Mouse (Mus musculus) CH12.LX (cell line): ENCODE measurements around the gene Mapkapk5. TPM values are rescaled to one million over a fixed set of nuclear protein-coding genes. Genes with fewer than 3 reads are reported as not detected.

Source experiments
- DNase-seq: peaks from one replicate; pipeline ENCODE4 v3.0.0-alpha.2; 2013; ENCODE audit errors: extremely low read depth
- H3K27ac ChIP-seq: 2 replicates; pipeline ENCODE4 v1.5.1; 2012; ENCODE audit warnings: low read depth, mild to moderate bottlenecking, control low read depth, moderate library complexity; ENCODE audit not compliant: insufficient read depth
- H3K27me3 ChIP-seq: replicated peaks from 2 replicates; pipeline ENCODE3; 2012; ENCODE audit warnings: inconsistent platforms
- H3K36me3 ChIP-seq, 2 experiments: replicated peaks in 1 of 2; 2 replicates each; pipeline versions ENCODE3 to v1.6.1; 2012; ENCODE audit warnings: inconsistent platforms in 1 of 2, low read length in 1 of 2, mild to moderate bottlenecking in 1 of 2, mixed read lengths in 1 of 2, moderate library complexity in 1 of 2; ENCODE audit not compliant: control insufficient read depth in 1 of 2, insufficient read depth in 1 of 2
- H3K4me1 ChIP-seq, 2 experiments: 2 replicates each; pipeline ENCODE4 v1.6.1; 2012; ENCODE audit warnings: inconsistent platforms in 1 of 2, moderate library complexity in 1 of 2; ENCODE audit not compliant: insufficient read depth in 2 of 2, control insufficient read depth in 1 of 2
- H3K4me2 ChIP-seq: 2 replicates; pipeline ENCODE4 v1.6.1; 2012; ENCODE audit warnings: low read depth, mild to moderate bottlenecking, control low read depth; ENCODE audit not compliant: poor library complexity, insufficient read depth, severe bottlenecking
- H3K4me3 ChIP-seq, 3 experiments: fragments of 150-350 bp in 1 of 3; sonication (generic) in 1 of 3; replicated peaks in 1 of 3; 2 replicates each; pipeline versions ENCODE3 to v1.5.1; 2011 to 2012; ENCODE audit warnings: low read depth in 2 of 3, low read length in 2 of 3, mild to moderate bottlenecking in 2 of 3, moderate library complexity in 2 of 3, control low read depth in 1 of 3, improper control_type of control experiment in 1 of 3, inconsistent platforms in 1 of 3, mixed read lengths in 1 of 3; ENCODE audit not compliant: poor library complexity in 1 of 3
- H3K79me2 ChIP-seq: replicated peaks from 2 replicates; pipeline ENCODE4 v1.6.1; 2012; ENCODE audit warnings: mild to moderate bottlenecking, moderate library complexity; ENCODE audit not compliant: control insufficient read depth, poor library complexity, insufficient read depth, severe bottlenecking; ENCODE audit errors: extremely low read depth
- H3K9ac ChIP-seq: 2 replicates; pipeline ENCODE4 v1.6.1; 2012; ENCODE audit warnings: low read depth, mild to moderate bottlenecking, control low read depth, moderate library complexity; ENCODE audit not compliant: insufficient read depth
- H3K9me3 ChIP-seq: replicated peaks from 2 replicates; pipeline ENCODE3; 2012; ENCODE audit warnings: low read length, inconsistent platforms, mixed read lengths
- BHLHE40 ChIP-seq: IDR thresholded peaks from 2 replicates; pipeline ENCODE4 v1.6.1; 2011; ENCODE audit warnings: mild to moderate bottlenecking, low read depth, low read length, improper control_type of control experiment
- CTCF ChIP-seq, 2 experiments: IDR thresholded peaks in 1 of 2; conservative IDR thresholded peaks in 1 of 2; 2 replicates each; pipeline ENCODE4 v1.5.1; 2011 to 2012; ENCODE audit warnings: low read depth in 2 of 2, low read length in 2 of 2, improper control_type of control experiment in 1 of 2, inconsistent platforms in 1 of 2, mild to moderate bottlenecking in 1 of 2, moderate library complexity in 1 of 2
- ELF1 ChIP-seq: IDR thresholded peaks from 2 replicates; pipeline ENCODE4 v1.6.1; 2014; ENCODE audit warnings: low read depth, mild to moderate bottlenecking, inconsistent platforms, low read length, improper control_type of control experiment
- EP300 ChIP-seq: IDR thresholded peaks from 2 replicates; pipeline ENCODE4 v1.6.1; 2011; ENCODE audit warnings: low read length, improper control_type of control experiment
- ETS1 ChIP-seq: conservative IDR thresholded peaks from 2 replicates; pipeline ENCODE4 v1.6.1; 2012; ENCODE audit warnings: low read depth, mild to moderate bottlenecking, inconsistent platforms, low read length, improper control_type of control experiment, moderate library complexity
- GABPA ChIP-seq: IDR thresholded peaks from 2 replicates; pipeline ENCODE4 v1.6.1; 2012; ENCODE audit warnings: low read depth, low read length, improper control_type of control experiment, inconsistent platforms; ENCODE audit not compliant: insufficient replicate concordance
- IRF4 ChIP-seq: IDR thresholded peaks from 2 replicates; pipeline ENCODE4 v1.6.1; 2014; ENCODE audit warnings: low read depth, mild to moderate bottlenecking, inconsistent platforms, low read length, improper control_type of control experiment
- JUN ChIP-seq: IDR thresholded peaks from 2 replicates; pipeline ENCODE4 v1.6.1; 2011; ENCODE audit warnings: low read depth, mild to moderate bottlenecking, low read length, improper control_type of control experiment, moderate library complexity; ENCODE audit not compliant: insufficient read depth
- JUND ChIP-seq: conservative IDR thresholded peaks from 2 replicates; pipeline ENCODE4 v1.6.1; 2011; ENCODE audit warnings: low read depth, low read length, improper control_type of control experiment
- KAT2A ChIP-seq: IDR thresholded peaks from 2 replicates; pipeline ENCODE4 v1.6.1; 2012; ENCODE audit warnings: low read length, improper control_type of control experiment, inconsistent platforms; ENCODE audit not compliant: insufficient replicate concordance
- MAFK ChIP-seq: IDR thresholded peaks from 2 replicates; pipeline ENCODE4 v1.6.1; 2011; ENCODE audit warnings: low read length, improper control_type of control experiment; ENCODE audit not compliant: insufficient replicate concordance
- MAX ChIP-seq: IDR thresholded peaks from 2 replicates; pipeline ENCODE4 v1.6.1; 2011; ENCODE audit warnings: low read length, improper control_type of control experiment
- MEF2A ChIP-seq: IDR thresholded peaks from 2 replicates; pipeline ENCODE4 v1.6.1; 2014; ENCODE audit warnings: low read depth, mild to moderate bottlenecking, inconsistent platforms, low read length, improper control_type of control experiment, borderline replicate concordance
- MXI1 ChIP-seq: IDR thresholded peaks from 2 replicates; pipeline ENCODE4 v1.6.1; 2011; ENCODE audit warnings: mild to moderate bottlenecking, low read depth, low read length, improper control_type of control experiment
- MYC ChIP-seq: IDR thresholded peaks from 2 replicates; pipeline ENCODE4 v1.6.1; 2011; ENCODE audit warnings: low read depth, mild to moderate bottlenecking, improper control_type of control experiment, low read length
- NELFE ChIP-seq: IDR thresholded peaks from 2 replicates; pipeline ENCODE4 v1.6.1; 2011; ENCODE audit warnings: low read depth, low read length, improper control_type of control experiment
- NRF1 ChIP-seq: IDR thresholded peaks from 2 replicates; pipeline ENCODE4 v1.6.1; 2014; ENCODE audit warnings: low read depth, mild to moderate bottlenecking, inconsistent platforms, low read length, improper control_type of control experiment, moderate library complexity
- POLR2A ChIP-seq: IDR thresholded peaks from 2 replicates; pipeline ENCODE4 v1.6.1; 2011; ENCODE audit warnings: low read depth, mild to moderate bottlenecking, improper control_type of control experiment, low read length
- POLR2AphosphoS2 ChIP-seq: IDR thresholded peaks from 2 replicates; pipeline ENCODE4 v1.6.1; 2011; ENCODE audit warnings: low read depth, low read length, improper control_type of control experiment
- RAD21 ChIP-seq: IDR thresholded peaks from 2 replicates; pipeline ENCODE4 v1.6.1; 2011; ENCODE audit warnings: low read depth, mild to moderate bottlenecking, low read length, improper control_type of control experiment, moderate library complexity
- SIN3A ChIP-seq: IDR thresholded peaks from 2 replicates; pipeline ENCODE4 v1.6.1; 2012; ENCODE audit warnings: low read length, improper control_type of control experiment, inconsistent platforms
- TBP ChIP-seq: conservative IDR thresholded peaks from 2 replicates; pipeline ENCODE4 v1.6.1; 2011; ENCODE audit warnings: low read depth, low read length, improper control_type of control experiment
- USF1 ChIP-seq: IDR thresholded peaks from 2 replicates; pipeline ENCODE4 v1.6.1; 2014; ENCODE audit warnings: low read depth, mild to moderate bottlenecking, inconsistent platforms, low read length, improper control_type of control experiment
- USF2 ChIP-seq: conservative IDR thresholded peaks from 2 replicates; pipeline ENCODE4 v1.6.1; 2011; ENCODE audit warnings: low read depth, low read length, improper control_type of control experiment
- ZC3H11A ChIP-seq: IDR thresholded peaks from 2 replicates; pipeline ENCODE4 v1.6.1; 2012; ENCODE audit warnings: low read depth, mild to moderate bottlenecking, inconsistent platforms, low read length, improper control_type of control experiment
- ZMIZ1 ChIP-seq: IDR thresholded peaks from 2 replicates; pipeline ENCODE4 v1.6.1; 2012; ENCODE audit warnings: low read depth, mild to moderate bottlenecking, inconsistent platforms, low read length, improper control_type of control experiment
- ZNF384 ChIP-seq: IDR thresholded peaks from 2 replicates; pipeline ENCODE4 v1.6.1; 2012; ENCODE audit warnings: low read depth, low read length, improper control_type of control experiment, inconsistent platforms
- dilution Hi-C: fragments of 300-500 bp; cut with MboI; formaldehyde crosslinking; loops from 2 replicates; pipeline ENCODE4 v1.14.3; 2020; ENCODE audit warnings: low sequenced_read_pairs; ENCODE audit not compliant: extremely low pct_unique_long_range_greater_than_20kb, extremely low pct_ligation_motif_present
- in situ Hi-C: fragments of 300-500 bp; cut with MboI; formaldehyde crosslinking; loops from 3 replicates; pipeline ENCODE4 v1.14.3; 2019; ENCODE audit warnings: low sequenced_read_pairs, low pct_ligation_motif_present, low pct_unique_long_range_greater_than_20kb, mixed read lengths
- polyA plus RNA-seq: library from polyadenylated mRNA; unstranded; fragments of >175 nt; gene quantifications from 2 replicates; pipeline ENCODE4 v1.2.1, GENCODE M21; 2012; ENCODE audit warnings: low read depth; ENCODE audit not compliant: insufficient read length
- total RNA-seq, 2 experiments: library from RNA; depleted of rRNA; stranded (reverse); fragments of 300-350 nt in 1 of 2; fragments of >200 nt in 1 of 2; gene quantifications; 2 replicates each; pipeline ENCODE4 v1.2.3; 2012 to 2014

The Mapkapk5 gene
- total and polyA plus RNA-seq, 3 experiments = 48.3 to 84.8 (median 82.9) TPM

DNA sequence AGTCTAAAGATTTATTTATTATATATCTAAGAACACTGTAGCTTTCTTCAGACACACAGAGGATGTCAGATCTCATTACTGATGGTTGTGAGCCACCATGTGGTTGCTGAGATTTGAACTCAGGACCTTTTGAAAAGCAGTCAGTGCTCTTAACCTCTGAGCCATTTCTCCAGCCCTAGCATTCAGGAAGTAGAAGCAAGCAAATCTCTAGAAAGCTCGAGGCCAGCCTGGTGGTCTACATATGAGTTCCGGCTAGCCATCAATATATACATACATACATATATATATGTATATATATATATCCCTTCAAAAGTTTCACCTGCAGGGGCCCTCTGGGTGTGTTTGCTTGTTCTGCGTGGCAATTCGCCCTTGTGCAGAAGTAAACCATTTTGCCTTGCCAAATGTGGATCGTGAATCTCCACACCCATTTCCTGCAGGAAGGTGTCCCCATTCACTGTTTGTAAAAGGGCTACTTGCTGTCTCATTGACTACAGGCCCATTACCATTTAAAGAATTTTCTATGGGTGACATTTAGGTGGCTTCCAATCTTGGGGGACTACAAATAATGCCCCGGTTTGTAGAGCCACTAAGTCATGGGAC, 49.1 kb upstream of the Mapkapk5 start:
- dilution Hi-C loops (no loop called here), in situ Hi-C loops (no loop called here)
- TF ChIP-seq CTCF (conservative IDR thresholded peaks at IDR 0.05 in 1 of 2, IDR thresholded peaks at IDR 0.05 in 1 of 2; ENCODE audit: low read depth in 2 of 2, low read length in 2 of 2) (no peak), GABPA (no peak), KAT2A (no peak), BHLHE40 (no peak), IRF4 (no peak), RAD21 (no peak), POLR2A (no peak), ZMIZ1 (no peak), MAFK (no peak), JUN (no peak), POLR2AphosphoS2 (no peak)
- Histone ChIP-seq H3K9me3 (no peaks in the 10 kb centered on the region), H3K27ac (no peak overlapping the region), H3K79me2 (no peaks in the 10 kb centered on the region), H3K4me1 (peaks cover 5 to 38% of the 10 kb centered on the region in 2 experiments; a peak in 3 of 4 replicates), H3K4me2 (no peak overlapping the region; the same call in 1 of the 2 replicates), H3K36me3 (peaks cover 0 to 11% of the 10 kb centered on the region in 2 experiments), H3K4me3 (no peak overlapping the region), H3K9ac (peak overlapping the region; percentile 31; the same call in 1 of the 2 replicates), H3K27me3 (no peaks in the 10 kb centered on the region)
- DNase-seq = no peak

DNA sequence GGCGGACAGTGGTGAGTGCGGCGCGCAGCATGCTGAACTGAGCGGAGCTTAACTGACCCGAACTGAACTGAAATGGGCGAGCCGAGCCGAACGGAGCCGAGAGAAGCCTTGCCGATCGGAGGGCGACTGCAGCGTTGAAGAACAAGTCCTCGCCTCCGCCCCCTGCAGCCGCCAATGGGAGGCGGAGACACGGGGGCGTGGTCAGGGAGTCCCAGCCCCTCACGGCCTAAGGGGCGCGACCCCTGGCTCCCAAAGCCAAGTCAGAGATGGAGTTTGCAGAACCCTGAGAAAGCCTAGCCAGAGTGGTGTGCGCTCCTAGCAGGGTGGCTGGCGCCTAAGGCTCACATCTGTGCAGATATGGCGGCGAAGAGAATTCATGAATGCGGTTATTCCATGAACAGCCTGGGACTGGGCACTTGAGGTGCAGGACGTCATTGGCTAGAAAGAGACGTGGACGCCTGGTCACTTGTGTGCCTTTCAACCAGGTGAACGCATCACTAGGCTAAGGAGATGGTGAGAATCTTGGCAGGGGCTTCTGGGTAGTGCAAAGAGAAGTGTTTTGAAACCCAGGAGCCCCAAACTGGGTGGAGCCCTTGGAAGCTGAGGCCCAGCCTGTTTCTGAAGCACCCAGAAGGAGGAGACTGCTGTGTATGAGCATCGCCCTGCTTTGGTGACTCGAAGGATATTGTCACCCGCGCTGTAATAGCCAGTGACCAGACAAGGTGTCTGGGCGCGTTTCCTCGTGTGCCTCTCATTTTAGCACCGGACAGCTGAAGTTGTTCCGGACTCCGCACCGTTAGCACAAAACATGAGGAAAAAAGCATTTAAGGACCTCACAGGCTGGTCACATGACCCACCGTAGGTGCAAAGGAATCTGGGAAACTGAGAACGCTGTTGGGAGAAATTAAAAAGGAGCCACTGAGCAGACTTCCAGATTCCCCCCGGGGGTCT, 48.0 kb upstream of the Mapkapk5 start, which contains the start of gene Aldh2:
Gene Aldh2 (minus strand): TSS at position 374 of the 951 bp plus-strand sequence.
- in situ Hi-C loops (no loop called here), dilution Hi-C loops (no loop called here)
- Histone ChIP-seq H3K4me3 (peak within 1 kb of the TSS; percentile 53 to 87 (median 69)), H3K4me2 (peak within 1 kb of the TSS; percentile 67), H3K27ac (peak within 1 kb of the TSS; percentile 63), H3K4me1 (peaks cover 5 to 38% of the 10 kb centered on the region in 2 experiments; a peak in 3 of 4 replicates), H3K36me3 (peaks cover 0 to 14% of the 10 kb centered on the region in 2 experiments), H3K9ac (peak within 1 kb of the TSS; percentile 41), H3K27me3 (no peaks in the 10 kb centered on the region), H3K79me2 (no peaks in the 10 kb centered on the region), H3K9me3 (no peaks in the 10 kb centered on the region)
- peak; percentile 55 for TF ChIP-seq BHLHE40
- TF ChIP-seq GABPA = no peak
- 0 out of 2 replicates have a peak, but pooled peaks have one; percentile 35 for TF ChIP-seq ZMIZ1
- TF ChIP-seq USF1 = peak; percentile 89
- peak; percentile 89 for TF ChIP-seq USF2
- peak; percentile 80 for TF ChIP-seq NELFE
- peak; percentile 90; the same call in 1 of the 2 replicates for TF ChIP-seq SIN3A
- no peak for TF ChIP-seq ZC3H11A
- no peak for TF ChIP-seq ETS1
- peak; percentile 64 for TF ChIP-seq POLR2A
- TF ChIP-seq CTCF (conservative IDR thresholded peaks at IDR 0.05 in 1 of 2, IDR thresholded peaks at IDR 0.05 in 1 of 2; ENCODE audit: low read depth in 2 of 2, low read length in 2 of 2) = no peak; a peak in 1 of 4 replicates
- 0 out of 2 replicates have a peak, but pooled peaks have one; percentile 46 for TF ChIP-seq IRF4
- peak; percentile 26; the same call in 1 of the 2 replicates for TF ChIP-seq NRF1
- no peak for TF ChIP-seq ZNF384
- TF ChIP-seq MYC = 0 out of 2 replicates have a peak, but pooled peaks have one; percentile 40
- peak; percentile 82 for TF ChIP-seq MAX
- TF ChIP-seq MEF2A = peak; percentile 53; the same call in 1 of the 2 replicates
- no peak for TF ChIP-seq JUND
- peak; percentile 66; the same call in 1 of the 2 replicates for TF ChIP-seq MXI1
- peak; percentile 16; the same call in 1 of the 2 replicates for TF ChIP-seq ELF1
- TF ChIP-seq EP300 = no peak
- TF ChIP-seq TBP = 0 out of 2 replicates have a peak, but pooled peaks have one; percentile 13
- peak; percentile 81 for DNase-seq
